Comparison of ENCODE assay signal across 12 mouse cellular contexts in the genomic region with DNA sequence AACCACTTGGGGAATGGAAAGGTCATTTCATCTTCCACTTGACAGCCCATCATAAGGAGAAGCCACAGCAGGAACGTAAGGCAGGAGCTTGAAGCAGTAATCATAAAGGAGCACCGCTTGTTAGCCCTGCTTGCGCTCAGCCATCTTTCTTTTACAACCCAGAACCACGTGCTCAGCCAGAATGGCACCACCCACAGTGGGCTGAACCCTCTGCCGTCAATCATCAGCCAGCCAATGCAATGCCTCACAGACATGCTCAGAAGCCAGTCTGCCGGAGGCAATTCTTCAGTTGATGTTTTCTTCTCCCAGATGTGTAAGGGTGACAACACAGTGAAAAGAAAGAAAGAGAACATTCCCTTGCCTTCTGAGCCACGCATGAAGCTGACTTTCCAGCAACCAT. TPM values are rescaled to one million over a fixed set of nuclear protein-coding genes. Genes with fewer than 3 reads are reported as not detected.
A peak's percentile ranks its signal among the peaks of the same experiment; 100 is the strongest.
DNase-seq lines count a peak whose midpoint lies in the region; ATAC-seq lines count a peak whose summit lies in the region.
"Had no signal": no experiment of that assay in that cellular context is flagged by ENCODE, and none has a peak within 500 bp of the region (broad histone marks: within the 10 kb centered on the region; RNA-seq: fewer than 3 reads in every experiment).

No protein-coding gene starts in this region.

- no peak for ATAC-seq in CD4-positive, CD25-positive, alpha-beta regulatory T cell, adult 4 months
- no peak for ATAC-seq in kidney, embryonic 16.5 days (ENCODE audit: low FRiP score, low TSS enrichment)
- no peak for ATAC-seq in hindbrain, embryonic 15.5 days (ENCODE audit: low FRiP score, low read depth)

- H3K27me3 ChIP-seq in kidney, embryonic 16.5 days (ENCODE audit: insufficient read depth, low read length): no peaks in the 10 kb centered on the region
- no peaks in the 10 kb centered on the region for H3K27me3 ChIP-seq in hindbrain, embryonic 15.5 days
- H3K27me3 ChIP-seq: heart, embryonic 15.5 days; liver, embryonic 13.5 days had no signal

- no peaks in the 10 kb centered on the region; the same call in 1 of the 2 replicates for H3K9me3 ChIP-seq in kidney, embryonic 16.5 days (ENCODE audit: low read length)
- no peaks in the 10 kb centered on the region for H3K9me3 ChIP-seq in hindbrain, embryonic 15.5 days
- H3K9me3 ChIP-seq: embryonic facial prominence, embryonic 10.5 days; heart, embryonic 15.5 days; liver, embryonic 13.5 days had no signal

- DNase-seq in CD4-positive, CD25-positive, alpha-beta regulatory T cell, adult 2 months (ENCODE audit: low read depth, low spot score): peak; percentile 16
- no peak for DNase-seq in kidney, adult 9 months
- DNase-seq in retina, postnatal 1 day: peak; percentile 39
- no peak for DNase-seq in frontal cortex, adult 2 months (ENCODE audit: extremely low spot score in 1 of 2, low spot score in 1 of 2)
- DNase-seq in cerebellum, postnatal 36 days: no peak
- DNase-seq: liver, embryonic 13.5 days; right cerebral cortex, postnatal 4 days had no signal

- no peak overlapping the region for H3K4me3 ChIP-seq in kidney, embryonic 16.5 days (ENCODE audit: low read length)
- H3K4me3 ChIP-seq in hindbrain, embryonic 15.5 days: no peak overlapping the region
- H3K4me3 ChIP-seq: embryonic facial prominence, embryonic 10.5 days; heart, embryonic 15.5 days; liver, embryonic 13.5 days had no signal

- WGBS in kidney, embryonic 16.5 days: 74% methylated on average over 7 of the region's 7 CpGs
- WGBS in hindbrain, embryonic 15.5 days: 67% methylated on average over 7 of the region's 7 CpGs

- H3K9ac ChIP-seq in kidney, embryonic 16.5 days (replicated peaks; ENCODE audit: low read length): no peak overlapping the region
- no peak overlapping the region for H3K9ac ChIP-seq in hindbrain, embryonic 15.5 days
- H3K9ac ChIP-seq: heart, embryonic 15.5 days; liver, embryonic 13.5 days had no signal

- H3K36me3 ChIP-seq in kidney, embryonic 16.5 days (ENCODE audit: insufficient read depth, low read length): no peaks in the 10 kb centered on the region
- no peaks in the 10 kb centered on the region for H3K36me3 ChIP-seq in hindbrain, embryonic 15.5 days
- H3K36me3 ChIP-seq: embryonic facial prominence, embryonic 10.5 days; heart, embryonic 15.5 days; liver, embryonic 13.5 days had no signal

- peak overlapping the region; percentile 94 for H3K27ac ChIP-seq in kidney, embryonic 16.5 days (ENCODE audit: low read length)
- H3K27ac ChIP-seq in hindbrain, embryonic 15.5 days (replicated peaks): peak overlapping the region; percentile 64; the same call in 1 of the 2 replicates
- H3K27ac ChIP-seq: embryonic facial prominence, embryonic 10.5 days had no signal

- H3K4me1 ChIP-seq in kidney, embryonic 16.5 days (ENCODE audit: insufficient read depth, low read length): peaks cover 20% of the 10 kb centered on the region
- H3K4me1 ChIP-seq in hindbrain, embryonic 15.5 days (replicated peaks): peaks cover 12% of the 10 kb centered on the region

- no peak overlapping the region for H3K4me2 ChIP-seq in kidney, embryonic 16.5 days (replicated peaks; ENCODE audit: low read depth, low read length)
- H3K4me2 ChIP-seq in hindbrain, embryonic 15.5 days: no peak overlapping the region
- H3K4me2 ChIP-seq: liver, embryonic 13.5 days had no signal

RNA-seq across cellular contexts. Expression of a gene that starts 7.3 kb away (rescaled TPM):
- polyA plus RNA-seq in CD4-positive, CD25-positive, alpha-beta regulatory T cell, adult 4 months (2017; shearing (Covaris generic)): under 1 TPM in 1 of 2 experiments, not detected in 1; 0.55 TPM
- polyA plus RNA-seq in kidney, embryonic 16.5 days (2015; fragmentation: Nextera tagmentation; extraction: Ambion mirVana): 4.7 and 7.1 TPM in 2 replicates
- 1.6 TPM in 2 replicates for polyA plus RNA-seq in hindbrain, embryonic 15.5 days (2015; fragmentation: Nextera tagmentation; extraction: Ambion mirVana)
- polyA plus RNA-seq in frontal cortex, adult 2 months (2012; rRNA removed): 2.9 and 3.2 TPM in 2 replicates

Comparison
In these comparisons a context has a peak if more than half of its experiments do, and no peak if none do; other contexts are left out.
1. DNase-seq: peak in CD4-positive, CD25-positive, alpha-beta regulatory T cell, adult 2 months (single experiment) and retina, postnatal 1 day (single experiment); none in kidney, adult 9 months (single experiment), frontal cortex, adult 2 months (0 of 2) and cerebellum, postnatal 36 days (0 of 2).